Mouse (Mus musculus) lung, postnatal 0 days (tissue): ENCODE measurements around the gene Hspe1.

ENCODE experiments used
- CTCF ChIP-seq: IDR thresholded peaks from 2 replicates; pipeline ENCODE4 v1.5.1; 2016; ENCODE audit warnings: antibody characterized with exemption, mild to moderate bottlenecking
- EP300 ChIP-seq: IDR thresholded peaks from 2 replicates; pipeline ENCODE4 v1.6.1; 2016; ENCODE audit warnings: antibody characterized with exemption, mild to moderate bottlenecking, control low read depth

DNA sequence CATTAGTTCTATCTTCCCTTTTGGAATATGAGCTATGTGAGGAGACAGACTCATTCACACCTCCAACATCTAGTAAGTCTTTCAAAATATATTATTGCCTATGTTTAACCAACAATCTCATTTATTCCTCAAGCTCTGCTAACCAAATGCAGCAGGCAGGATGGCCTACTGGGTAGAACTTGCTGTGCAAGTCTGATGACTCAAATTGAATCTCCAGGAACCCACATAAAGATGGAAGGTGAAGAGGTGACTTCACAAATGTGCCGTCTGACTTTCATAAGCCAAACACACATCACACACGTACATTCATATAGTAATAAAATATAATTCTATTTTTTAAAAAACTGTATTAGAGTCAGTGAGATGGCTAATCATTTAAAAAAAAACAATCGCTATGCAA is 36.3 kb upstream of the Hspe1 start:
- no peak for TF ChIP-seq CTCF
- TF ChIP-seq EP300, result no peak
